Mouse (Mus musculus) thymus, postnatal 10 days (tissue): ENCODE results near the gene B3gnt7.
"Not testable (repeated sequence)": the region's sequence is repeated elsewhere in the genome, so short reads cannot be mapped to it uniquely, and the experiment has no call there.

Experiments used
- DNase-seq, 2 experiments: peaks; one replicate each; pipeline ENCODE4 v3.0.0; 2021; ENCODE audit warnings: low spot score in 2 of 2

The B3gnt7 gene

DNA sequence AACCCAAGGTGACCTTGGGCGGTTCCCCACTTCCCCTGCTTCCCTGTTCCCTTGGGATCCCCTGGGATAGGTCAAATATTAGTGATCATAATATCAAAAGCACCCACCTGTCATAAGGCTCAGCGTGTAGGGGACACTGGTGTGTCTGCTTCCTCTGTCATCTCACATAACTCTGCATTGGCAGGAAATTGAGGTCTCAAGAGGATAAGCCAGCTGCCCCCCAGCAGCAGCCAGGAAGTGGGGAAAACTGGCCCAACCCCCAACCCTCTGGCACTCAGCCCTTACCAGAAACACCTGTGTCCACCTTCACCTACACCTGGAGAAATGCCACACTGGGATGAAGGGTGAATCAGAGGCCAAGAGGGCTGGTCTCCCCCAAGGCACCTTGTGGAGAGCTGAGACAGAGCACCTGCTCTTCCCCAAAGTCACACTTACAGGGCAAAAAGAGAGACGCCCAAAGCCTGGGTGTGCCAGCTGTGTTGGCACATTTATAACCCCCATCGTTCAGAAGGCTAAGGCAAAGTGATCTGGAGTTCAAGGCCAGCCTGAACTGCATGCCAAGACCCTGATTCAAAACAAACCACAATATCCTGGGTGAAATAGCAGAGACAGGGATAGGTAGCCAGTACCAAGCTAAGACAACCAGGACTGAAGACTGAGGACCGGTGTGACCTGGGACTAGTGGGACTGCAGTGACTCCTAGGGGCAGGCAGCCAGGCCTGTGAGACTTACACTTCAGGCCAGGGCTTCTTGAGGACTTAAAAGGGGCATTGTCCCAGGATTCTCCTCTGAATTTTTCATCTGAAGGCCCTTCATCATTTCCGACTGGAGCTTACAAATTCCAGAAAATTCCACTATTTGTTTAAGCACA lies 1.2 kb upstream of the B3gnt7 start:
- peak; percentile 43 to 46 for DNase-seq

DNA sequence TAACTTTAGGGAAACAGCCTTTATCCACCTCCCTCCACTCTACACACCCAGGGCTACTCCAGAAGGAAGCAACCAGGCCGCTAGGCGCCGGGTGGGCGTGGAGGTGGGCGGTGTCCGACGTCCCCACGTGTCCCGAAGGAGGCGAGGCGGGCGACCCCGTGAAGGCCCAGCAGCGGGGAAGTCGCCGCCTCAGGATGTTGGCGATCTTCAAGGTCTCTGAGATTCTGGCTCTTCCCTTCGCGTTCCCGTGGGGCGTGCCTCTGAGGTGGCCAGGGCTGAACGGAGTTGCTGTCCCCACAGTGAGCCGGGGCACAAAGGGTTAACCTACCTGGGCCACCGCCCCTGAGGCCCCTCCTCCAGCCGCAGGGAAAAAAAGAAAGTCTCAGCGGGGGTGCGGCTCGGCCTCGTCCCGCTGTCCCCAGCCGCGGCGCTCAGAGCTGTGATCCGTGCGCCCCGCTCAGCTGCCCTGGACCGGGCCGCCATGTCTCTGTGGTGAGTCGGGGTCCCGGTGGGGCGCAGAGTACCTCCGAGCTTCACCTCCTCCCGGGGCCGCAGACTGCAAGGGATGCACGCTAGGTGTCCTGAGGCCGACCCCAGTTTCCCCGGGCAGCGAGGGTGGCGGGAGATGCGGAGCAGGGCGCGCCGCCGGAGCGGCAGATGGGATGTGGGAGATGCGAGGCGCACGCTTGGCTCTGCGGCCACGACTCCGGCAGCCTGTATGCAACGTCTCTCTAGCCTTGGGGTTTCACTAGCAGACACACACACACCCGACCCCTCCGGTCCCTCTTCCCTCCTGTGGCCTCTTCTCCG lies 636 bp downstream of the B3gnt7 start:
- DNase-seq, result peak in 1 of 2 experiments; percentile 22

DNA sequence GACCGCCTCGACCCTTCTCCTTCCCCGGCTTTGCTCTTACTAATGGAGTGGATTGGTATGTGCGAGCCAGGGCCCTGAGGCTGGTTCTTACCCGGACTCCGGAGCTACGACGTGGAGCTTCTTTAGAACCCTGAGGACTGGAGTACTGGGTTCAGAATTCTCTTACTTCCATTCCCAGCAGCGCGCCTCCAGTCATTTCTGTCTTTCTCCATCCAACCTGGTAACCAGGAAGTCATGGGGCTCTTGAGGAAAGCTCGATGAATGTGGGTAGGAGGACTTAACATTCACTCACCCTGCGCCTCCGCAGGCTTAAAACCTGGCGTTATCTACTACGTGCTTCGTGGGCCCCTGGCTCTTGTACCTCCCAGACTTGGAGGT lies 1.2 kb downstream of the B3gnt7 start:
- no peak for DNase-seq

DNA sequence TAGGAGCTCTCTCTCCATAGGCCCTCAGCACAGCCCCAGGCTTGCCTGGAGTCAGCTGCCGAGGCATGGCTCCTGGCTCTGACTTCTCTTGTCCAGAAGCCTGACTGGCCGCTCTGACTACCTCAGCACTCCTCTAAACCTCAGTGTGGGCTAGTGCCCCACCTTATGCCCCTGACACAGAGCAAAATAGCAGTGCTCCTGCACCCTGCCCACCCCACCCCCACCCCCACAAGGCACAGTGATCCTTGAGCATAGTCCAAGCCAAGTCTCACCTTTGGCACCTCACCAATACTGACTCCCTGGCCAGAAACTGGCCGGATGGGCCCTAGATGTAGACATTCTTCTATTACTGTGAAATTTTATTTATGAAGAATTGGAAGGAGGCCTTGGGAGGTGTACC lies 4.1 kb downstream of the B3gnt7 start:
- no peak for DNase-seq

DNA sequence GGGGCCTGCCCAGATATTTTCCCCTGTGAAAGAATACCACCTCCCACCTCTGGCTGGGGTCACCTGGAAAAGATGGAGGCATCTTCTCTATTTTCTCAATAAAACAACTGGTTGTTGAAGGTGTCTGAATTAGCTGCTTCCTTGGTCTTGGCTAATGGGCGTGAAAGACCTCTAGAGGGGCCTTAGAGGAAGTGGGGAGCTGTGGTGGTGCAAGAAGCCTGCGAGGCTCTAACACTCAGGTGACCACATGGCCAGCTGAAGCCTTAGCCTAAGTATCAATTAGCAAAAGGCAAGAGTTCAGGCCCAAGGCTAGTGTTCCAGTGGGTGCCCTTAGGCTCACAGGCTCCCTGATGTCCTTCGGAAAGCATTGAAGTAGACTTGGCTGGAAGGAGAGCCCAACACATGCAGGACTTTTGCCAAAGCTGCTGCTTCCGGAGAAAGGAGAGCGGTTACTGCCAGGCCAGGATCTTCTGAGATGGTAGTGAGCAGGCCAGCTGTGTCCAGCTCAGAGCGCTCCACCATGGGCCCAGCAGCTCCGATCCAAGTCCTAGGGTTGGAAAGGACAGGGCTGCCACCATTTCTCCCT lies 4.6 kb downstream of the B3gnt7 start:
- DNase-seq, result no peak

DNA sequence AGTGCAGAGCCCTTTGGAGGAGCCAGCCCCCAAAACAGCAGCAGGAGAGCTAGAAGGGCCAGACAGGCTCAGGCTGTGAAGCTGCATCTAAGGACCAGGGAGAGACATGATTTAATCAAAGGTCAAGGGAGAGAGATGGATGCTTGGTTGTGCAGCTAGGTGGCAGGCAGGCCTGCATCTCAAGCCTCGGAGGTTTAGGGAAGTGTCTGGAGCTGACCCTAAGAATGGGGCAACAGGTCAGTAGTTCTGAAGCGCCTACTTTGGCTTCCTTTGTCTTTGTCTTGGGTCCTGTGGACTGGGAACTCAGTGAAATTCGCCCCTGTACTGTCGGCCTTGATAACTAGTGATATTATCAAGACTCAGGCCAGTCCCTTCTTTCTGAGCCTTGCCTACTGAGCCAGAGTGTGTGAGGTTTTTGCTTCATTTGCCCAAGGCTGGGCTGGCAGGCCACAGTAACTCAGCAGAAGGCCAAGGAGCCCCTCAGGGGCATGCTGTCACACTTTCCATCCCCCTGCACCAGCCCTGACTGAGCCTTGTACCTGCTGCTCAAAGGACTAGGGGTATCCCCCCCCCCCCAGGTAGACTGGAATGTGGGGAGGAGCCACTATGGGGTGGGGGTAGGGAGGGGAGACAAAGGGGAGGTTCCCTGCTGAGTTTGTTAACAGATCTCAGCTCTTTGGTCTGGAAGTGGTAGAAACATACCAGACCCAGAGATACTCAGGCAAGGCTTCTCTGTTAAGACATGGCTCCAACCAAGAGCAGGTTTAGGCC lies 5.4 kb downstream of the B3gnt7 start:
- no peak for DNase-seq

DNA sequence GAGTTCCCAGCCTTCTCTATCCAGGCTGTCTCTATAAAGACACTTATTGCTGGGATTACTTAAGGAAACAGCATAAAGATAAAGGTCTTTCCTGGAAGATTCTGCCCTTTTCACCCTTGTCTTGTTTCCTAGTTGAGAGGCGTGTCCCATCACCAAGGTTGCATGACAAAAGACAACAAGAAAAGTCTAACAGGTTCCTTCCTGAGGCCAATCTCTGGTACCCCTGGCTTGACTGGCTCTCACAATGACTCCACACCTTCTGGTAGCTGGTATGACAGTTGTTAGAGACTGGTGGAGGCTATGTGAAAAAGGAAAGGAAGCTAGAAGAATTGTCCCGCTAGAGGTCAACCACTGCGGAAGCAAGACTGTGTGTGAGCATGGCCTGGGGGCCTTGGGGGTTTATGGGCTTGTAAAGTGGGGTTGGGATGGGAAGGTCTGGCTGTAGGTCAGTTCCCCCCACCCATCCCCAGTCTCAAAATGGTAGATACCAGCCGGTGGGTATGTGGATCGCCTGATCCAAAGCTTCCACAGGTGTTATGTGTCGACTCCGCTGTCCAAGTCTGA lies 6.7 kb downstream of the B3gnt7 start:
- DNase-seq, result no peak

DNA sequence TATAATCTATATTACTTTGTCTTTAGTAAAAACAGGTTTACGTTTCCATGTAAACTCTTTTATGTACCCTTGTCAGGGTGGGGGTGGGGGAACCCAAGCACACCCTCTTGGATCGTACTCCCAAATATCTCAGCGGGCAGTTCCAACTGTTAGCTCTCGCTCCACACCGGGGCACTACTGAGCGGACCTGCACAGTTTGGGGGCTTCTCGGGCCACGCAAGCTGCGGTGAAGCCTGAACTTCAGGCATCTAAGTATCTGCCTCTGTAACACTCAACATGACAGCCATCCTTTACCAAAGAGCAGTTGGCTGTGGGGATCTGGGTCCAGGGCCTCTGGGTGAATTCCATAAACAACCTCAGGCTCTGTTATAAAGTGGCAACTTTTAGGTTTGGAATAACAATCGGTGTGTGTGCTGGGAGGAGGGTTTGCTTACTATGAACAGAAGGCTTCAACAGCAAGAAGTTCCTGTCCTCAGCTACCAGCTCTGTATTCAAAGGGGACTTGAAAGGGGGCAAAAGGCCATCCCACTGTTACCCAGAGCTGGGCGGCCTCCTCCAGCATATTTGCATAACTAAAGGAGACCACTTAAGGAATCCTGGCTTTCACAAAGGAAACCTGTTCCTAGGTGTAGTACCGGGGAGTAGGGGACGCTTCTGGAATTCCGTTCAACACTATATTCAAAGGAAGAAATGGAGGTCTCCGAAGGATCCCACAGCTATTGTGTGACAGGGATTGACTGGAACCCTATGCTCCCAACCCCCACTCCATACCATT lies 8.1 kb downstream of the B3gnt7 start:
- DNase-seq, result no peak

DNA sequence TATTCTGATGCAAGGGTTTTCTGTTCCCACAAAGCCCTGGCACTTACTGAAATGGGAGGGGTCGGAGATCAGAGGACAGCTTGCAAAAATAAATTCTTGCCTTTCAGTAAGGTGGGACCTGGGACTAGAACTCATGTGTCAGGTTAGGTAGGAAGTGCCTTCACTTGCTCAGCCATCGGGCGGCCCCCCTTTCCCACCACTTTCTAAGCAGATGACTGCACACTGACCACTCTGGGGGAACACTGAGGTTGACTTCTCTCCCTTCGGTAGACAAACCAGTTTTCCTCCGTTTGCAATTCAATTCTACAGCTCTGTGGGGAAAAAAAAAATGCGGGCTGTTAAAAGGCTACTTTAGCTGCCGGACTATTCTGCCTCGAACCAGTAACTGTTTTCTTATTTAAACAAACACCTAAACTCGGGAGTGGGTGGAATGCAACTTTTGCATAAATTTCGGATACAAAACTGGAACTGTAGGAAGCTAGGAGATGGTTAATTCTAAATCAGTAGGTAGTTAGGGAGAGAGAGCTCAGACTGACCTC lies 8.9 kb downstream of the B3gnt7 start:
- no peak for DNase-seq

DNA sequence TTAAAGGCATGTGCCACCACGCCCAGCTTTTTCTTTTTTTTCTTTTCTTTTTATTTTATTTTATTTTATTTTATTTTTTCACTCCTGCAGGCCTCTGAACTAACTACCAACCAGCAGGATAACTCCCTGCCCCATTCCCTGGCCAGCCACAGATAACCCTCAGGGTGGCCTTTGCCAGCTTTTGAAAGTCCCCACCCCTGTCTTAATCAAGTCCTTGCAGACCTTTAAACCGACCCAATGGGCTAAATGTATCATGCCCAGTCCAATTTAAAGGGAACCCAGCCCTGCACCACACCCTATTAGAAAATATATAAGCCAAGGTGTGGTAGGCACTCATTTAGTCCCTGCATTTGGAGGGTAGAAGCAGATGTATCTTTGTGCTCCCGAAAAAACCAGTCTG lies 9.6 kb downstream of the B3gnt7 start:
- no peak for DNase-seq

DNA sequence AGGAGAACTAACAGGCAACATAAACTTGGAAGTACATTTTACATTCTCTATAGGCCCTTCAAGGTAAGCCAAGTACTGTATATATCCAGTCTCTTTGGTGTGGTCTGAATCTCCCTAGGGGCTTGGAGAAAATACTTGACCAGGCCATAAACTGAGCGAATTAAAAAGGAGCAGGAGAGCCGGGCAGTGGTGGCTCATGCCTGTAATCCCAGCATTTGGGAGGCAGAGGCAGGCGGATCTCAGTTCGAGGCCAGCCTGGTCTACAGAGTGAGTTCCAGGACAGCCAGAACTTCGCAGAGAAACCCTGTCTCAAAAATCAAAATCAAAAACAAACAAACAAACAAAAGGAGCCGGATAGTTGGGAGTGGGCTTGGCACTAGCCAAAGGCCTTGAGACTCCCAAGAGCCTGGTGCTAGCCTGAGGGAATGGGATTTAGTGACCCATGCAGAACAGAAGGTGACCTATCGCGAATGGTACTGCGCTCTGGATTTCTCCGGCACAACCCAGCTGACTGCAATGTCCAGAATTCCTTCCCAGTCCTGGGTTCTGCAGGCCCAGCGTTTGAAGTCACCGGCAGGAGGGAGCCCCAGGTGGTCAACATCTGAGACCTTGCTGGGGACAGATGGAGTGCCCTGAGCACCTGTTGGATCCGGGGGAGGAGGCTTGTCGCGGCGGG lies 10.6 kb downstream of the B3gnt7 start:
- DNase-seq, result no peak

DNA sequence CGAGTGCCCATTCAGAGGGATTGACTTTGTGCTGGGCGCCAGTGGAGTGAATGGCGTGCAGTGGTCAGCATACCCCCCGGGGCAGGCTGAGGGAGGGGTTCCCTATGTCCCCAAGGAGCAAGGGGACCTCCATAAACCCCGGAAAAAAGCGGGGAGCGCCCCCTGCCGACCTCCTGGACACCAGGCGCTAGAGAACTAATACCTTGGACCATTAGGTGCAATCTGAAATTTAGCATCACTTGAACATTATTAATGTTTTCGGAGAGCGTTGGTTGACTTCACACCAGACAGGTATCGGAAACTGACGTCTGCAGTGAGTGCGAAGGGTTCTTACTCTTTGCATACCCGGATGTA lies 11.1 kb downstream of the B3gnt7 start:
- peak in 1 of 2 experiments; percentile 57 for DNase-seq

DNA sequence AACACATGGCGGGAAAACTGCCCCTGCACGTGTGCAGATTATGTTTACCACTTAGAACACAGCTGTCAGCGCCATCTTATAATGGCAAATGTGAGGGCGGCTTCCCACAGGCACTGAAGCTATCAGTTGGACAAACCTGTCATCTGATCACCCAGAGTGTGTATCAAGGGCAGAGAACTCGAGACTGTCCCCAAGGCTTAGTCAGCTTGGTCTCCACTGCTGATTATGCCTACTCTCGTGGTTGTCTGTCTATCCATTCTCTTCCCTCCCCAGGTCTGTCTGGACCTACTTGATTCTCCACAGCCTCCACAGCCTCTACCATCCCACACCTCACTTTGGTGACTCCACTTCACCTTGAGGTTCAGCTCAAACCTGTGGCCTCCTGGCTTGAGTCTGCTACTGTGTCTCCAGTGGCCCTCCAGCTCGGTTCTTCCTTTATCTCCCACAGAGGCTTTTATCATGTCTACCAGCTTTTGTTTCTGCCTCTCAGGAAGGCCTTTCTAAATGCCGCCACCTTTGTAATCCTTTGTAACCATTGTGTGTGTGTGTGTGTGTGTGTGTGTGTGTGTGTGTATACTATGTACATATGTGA lies 18.3 kb downstream of the B3gnt7 start:
- no peak for DNase-seq

DNA sequence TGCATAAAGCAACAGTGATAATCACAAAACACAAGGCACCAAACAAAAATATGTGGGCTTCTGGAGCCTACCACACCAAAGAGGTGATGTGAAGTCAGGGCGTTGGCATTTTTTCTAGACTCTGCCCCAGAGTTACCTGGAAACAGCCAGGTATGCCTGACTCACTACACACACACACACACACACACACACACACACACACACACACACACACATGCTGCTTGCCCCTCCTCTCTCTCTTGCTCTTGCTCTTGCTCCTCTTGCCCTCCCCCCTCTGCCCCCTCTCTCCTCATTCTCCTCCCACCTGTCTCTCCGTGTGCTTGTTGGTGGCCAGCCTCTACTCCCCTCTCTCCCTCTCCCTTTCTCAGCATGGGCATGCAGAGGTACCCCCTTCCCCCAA lies 33.7 kb downstream of the B3gnt7 start:
- no peak for DNase-seq

DNA sequence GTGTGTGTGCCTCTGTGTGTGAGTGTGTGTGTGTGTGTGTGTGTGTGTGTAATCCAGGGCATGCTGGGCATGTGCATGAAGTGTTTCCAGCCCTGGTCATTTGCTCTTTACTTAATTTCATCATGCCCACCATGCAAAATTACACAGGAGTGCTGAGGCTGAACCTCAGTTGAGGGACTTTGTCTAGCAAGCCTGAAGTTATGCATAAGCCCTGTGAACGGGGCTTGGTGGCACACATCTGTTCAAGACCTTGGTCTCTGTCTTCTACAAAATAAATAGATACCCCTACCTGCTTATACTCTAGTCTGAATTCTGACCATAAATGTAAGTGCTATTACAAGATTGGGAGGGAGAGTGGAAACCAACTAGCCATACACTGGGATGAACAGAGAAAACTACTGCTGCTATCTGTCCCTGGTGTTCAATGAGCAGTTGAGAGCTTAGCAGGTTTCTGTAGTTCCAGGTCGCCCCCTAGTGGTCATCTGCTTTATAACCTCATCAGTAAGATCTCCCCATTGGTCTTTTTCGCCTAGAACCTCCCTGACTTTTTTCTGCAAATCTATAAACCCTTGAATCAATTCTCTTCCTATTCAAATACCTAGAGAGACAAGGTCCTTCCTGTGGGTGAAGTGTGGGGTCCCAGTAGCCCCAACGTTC lies 36.7 kb downstream of the B3gnt7 start:
- DNase-seq, result peak; percentile 52 to 87

DNA sequence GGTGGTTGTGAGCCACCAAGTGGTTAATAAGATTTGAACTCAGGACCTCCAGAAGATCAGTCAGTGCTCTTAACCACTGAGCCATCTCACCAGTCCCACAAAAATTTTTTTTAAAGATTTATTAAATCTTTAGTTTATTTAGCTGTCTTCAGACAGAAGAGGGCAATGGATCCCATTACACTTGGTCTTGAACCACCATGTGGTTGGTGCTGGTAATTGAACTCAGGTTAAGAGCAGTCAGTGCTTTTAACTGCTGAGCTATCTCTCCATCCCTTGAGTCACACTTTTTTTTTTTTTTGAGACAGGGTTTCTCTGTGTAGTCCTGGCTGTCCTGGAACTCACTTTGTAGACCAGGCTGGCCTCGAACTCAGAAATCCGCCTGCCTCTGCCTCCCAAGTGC lies 38.5 kb downstream of the B3gnt7 start:
- DNase-seq, result not testable (repeated sequence)

DNA sequence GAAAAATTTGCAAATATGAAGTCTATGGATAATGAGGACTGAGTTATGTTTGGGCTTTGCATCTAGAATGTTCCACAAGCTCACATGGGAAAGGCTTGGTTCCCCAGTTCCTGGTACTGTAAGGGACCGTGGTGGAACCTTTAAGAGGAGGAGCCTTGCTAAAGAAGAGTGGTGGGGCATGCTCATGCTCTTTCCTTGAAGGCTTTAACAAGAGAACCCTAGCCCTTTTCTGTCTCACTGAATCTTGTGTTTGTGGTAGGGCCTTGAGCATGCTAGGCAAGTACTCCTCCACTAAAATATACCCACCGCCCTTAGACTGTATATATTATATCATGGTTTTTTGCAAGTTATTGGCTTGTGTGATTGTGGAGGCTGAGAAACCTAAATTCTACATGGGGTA lies 39.7 kb downstream of the B3gnt7 start:
- DNase-seq, result no peak

DNA sequence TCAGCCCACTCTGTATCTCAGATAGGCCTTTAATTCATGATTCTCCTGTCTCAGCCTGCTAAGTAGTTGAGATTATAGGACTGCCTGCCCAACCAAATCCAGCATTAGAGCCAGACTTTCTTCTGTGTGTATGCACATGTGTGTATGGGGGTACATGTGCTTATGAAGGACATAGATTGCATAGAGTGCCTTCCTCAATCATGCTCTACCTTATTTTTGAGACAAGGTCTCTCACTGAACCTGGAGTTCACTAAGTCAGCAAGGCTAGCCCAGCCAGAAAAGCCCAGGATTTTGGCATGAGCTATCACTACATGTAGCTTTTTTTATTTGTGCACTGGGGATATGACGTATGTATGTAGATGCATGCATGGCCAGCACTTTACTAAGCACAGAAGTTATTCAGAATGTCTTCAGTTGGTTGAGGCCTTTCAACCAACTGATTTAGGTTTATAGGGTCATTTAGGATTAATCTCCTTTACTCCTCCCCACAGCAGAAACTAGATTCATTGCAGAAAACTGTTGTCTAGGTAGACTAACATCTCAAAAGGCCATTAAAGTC lies 40.5 kb downstream of the B3gnt7 start:
- no peak for DNase-seq
